Mouse (Mus musculus) brain, embryonic 18.5 days (tissue): ENCODE measurements at regions not wholly inside any gene's neighbourhood (a gene's known extent, or its start where the extent isn't known, plus 50 kb on each side); places are given as distances from the start of the nearest gene placed in this dataset.

Experiments used
- DNase-seq: peaks from one replicate; pipeline ENCODE4 v3.0.0-alpha.2; 2012; ENCODE audit warnings: low read depth, low spot score

- no peak for DNase-seq
Measured at GRCm38 (mm10) chr1:186505051-186505711, 200.6 kb downstream of the Tgfb2 start.

- no peak for DNase-seq
Measured at GRCm38 (mm10) chr1:186501726-186502125, 204.1 kb downstream of the Tgfb2 start.

GRCm38 (mm10) chr1:186497872-186498271 lies 207.9 kb downstream of the Tgfb2 start:
- no peak for DNase-seq

- DNase-seq, result no peak
Measured at GRCm38 (mm10) chr1:186497333-186497732, 208.5 kb downstream of the Tgfb2 start.

GRCm38 (mm10) chr1:186494411-186494783 lies 211.4 kb downstream of the Tgfb2 start:
- no peak for DNase-seq

- DNase-seq, result no peak
Measured at GRCm38 (mm10) chr1:186493664-186494410, 212.0 kb downstream of the Tgfb2 start.

- no peak for DNase-seq
Measured at GRCm38 (mm10) chr1:186482177-186482576, 223.6 kb downstream of the Tgfb2 start.

- no peak for DNase-seq
Measured at GRCm38 (mm10) chr1:186480019-186480418, 225.8 kb downstream of the Tgfb2 start.

- no peak for DNase-seq
Measured at GRCm38 (mm10) chr1:186478428-186479238, 227.2 kb downstream of the Tgfb2 start.

GRCm38 (mm10) chr1:186474844-186475243 lies 230.9 kb downstream of the Tgfb2 start:
- peak; percentile 91 for DNase-seq

- no peak for DNase-seq
Measured at GRCm38 (mm10) chr1:186474385-186474784, 231.4 kb downstream of the Tgfb2 start.

- DNase-seq, result no peak
Measured at GRCm38 (mm10) chr1:186472955-186473354, 232.8 kb downstream of the Tgfb2 start.

- no peak for DNase-seq
Measured at GRCm38 (mm10) chr1:186465526-186465925, 240.3 kb downstream of the Tgfb2 start.

- no peak for DNase-seq
Measured at GRCm38 (mm10) chr1:186460742-186461141, 245.0 kb downstream of the Tgfb2 start.

- DNase-seq, result no peak
Measured at GRCm38 (mm10) chr1:186458099-186458637, 247.6 kb downstream of the Tgfb2 start.

- no peak for DNase-seq
Measured at GRCm38 (mm10) chr1:186457098-186457497, 248.7 kb downstream of the Tgfb2 start.

- DNase-seq, result no peak
Measured at GRCm38 (mm10) chr1:186456131-186456530, 249.7 kb downstream of the Tgfb2 start.

GRCm38 (mm10) chr1:186455177-186455660 lies 250.6 kb downstream of the Tgfb2 start:
- DNase-seq, result no peak

- DNase-seq, result no peak
Measured at GRCm38 (mm10) chr1:186454393-186455085, 251.2 kb downstream of the Tgfb2 start.

GRCm38 (mm10) chr1:186448841-186449650 lies 256.7 kb downstream of the Tgfb2 start:
- DNase-seq, result no peak
